Mouse (Mus musculus): ENCODE measurements around the gene Lck. TPM values are rescaled to one million over a fixed set of nuclear protein-coding genes. Genes with fewer than 3 reads are reported as not detected.
A peak's percentile ranks its signal among the peaks of the same experiment; 100 is the strongest.

The Lck gene
- polyA plus RNA-seq, 1 experiment from 2014 or later = 11.4 TPM

- Histone ChIP-seq H3K4me2 (replicated peaks; ENCODE audit: low read depth, low read length) (peak within 1 kb of the TSS; percentile 92), H3K9ac (ENCODE audit: low read depth, low read length) (peak within 1 kb of the TSS; percentile 92), H3K4me3 (ENCODE audit: low read length) (peak within 1 kb of the TSS; percentile 100), H3K27ac (ENCODE audit: low read depth, low read length) (peak within 1 kb of the TSS; percentile 71), H3K9me3 (ENCODE audit: control insufficient read depth, low read length) (no peaks in the 10 kb centered on the region), H3K36me3 (ENCODE audit: control insufficient read depth, insufficient read depth, low read length) (peaks cover 47% of the 10 kb centered on the region), H3K27me3 (ENCODE audit: control insufficient read depth, insufficient read depth, low read length) (no peaks in the 10 kb centered on the region), H3K4me1 (ENCODE audit: control insufficient read depth, insufficient read depth, low read length) (peaks cover 18% of the 10 kb centered on the region)
- WGBS = under 1% methylated on average over 63 of the region's 74 CpGs
- ATAC-seq (ENCODE audit: low FRiP score, low TSS enrichment) = peak; percentile 85
Measured at GRCm38 (mm10) chr4:129600233-129601158, 27.1 kb upstream of the Lck start, which contains the start of the genes Eif3i and Tmem234. Gene Eif3i, minus strand, starts transcription at chr4:129600648. Gene Tmem234, plus strand, starts transcription at chr4:129600668.

DNA sequence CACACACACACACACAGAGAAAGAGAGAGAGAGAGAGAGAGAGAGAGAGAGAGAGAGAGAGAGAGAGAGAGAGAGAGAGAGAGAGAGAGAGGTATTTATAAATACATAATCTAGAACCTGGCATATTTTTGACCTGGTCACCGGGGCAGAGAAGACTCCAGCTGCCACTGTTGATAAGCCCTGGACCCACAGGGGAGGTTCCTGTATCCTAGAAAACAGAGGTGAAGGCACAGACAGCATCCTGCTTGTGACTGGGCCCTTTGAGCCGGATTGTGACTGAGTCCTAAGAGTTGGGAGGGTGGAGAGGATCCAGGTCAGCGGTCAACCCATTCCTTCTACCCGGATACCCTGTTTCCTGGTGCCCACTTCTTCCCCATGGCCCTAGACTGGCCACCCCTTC, 15.4 kb upstream of the Lck start:
- Histone ChIP-seq H3K27me3 (ENCODE audit: control insufficient read depth, insufficient read depth, low read length) (no peaks in the 10 kb centered on the region), H3K4me1 (ENCODE audit: control insufficient read depth, insufficient read depth, low read length) (peaks cover 8% of the 10 kb centered on the region), H3K27ac (ENCODE audit: low read depth, low read length) (no peak overlapping the region), H3K36me3 (ENCODE audit: control insufficient read depth, insufficient read depth, low read length) (peaks cover 34% of the 10 kb centered on the region), H3K4me3 (ENCODE audit: low read length) (no peak overlapping the region), H3K9ac (ENCODE audit: low read depth, low read length) (no peak overlapping the region), H3K9me3 (ENCODE audit: control insufficient read depth, low read length) (no peaks in the 10 kb centered on the region), H3K4me2 (replicated peaks; ENCODE audit: low read depth, low read length) (no peak overlapping the region)
- WGBS = 79% methylated on average over 4 of the region's 4 CpGs
- ATAC-seq (ENCODE audit: low FRiP score, low TSS enrichment) = no peak

- H3K9ac ChIP-seq (ENCODE audit: low read depth, low read length) = no peak overlapping the region; the same call in 1 of the 2 replicates
- no peaks in the 10 kb centered on the region for H3K27me3 ChIP-seq (ENCODE audit: control insufficient read depth, insufficient read depth, low read length)
- peaks cover 15% of the 10 kb centered on the region for H3K36me3 ChIP-seq (ENCODE audit: control insufficient read depth, insufficient read depth, low read length)
- WGBS = 23% methylated on average over 1 of the region's 1 CpGs
- peaks cover 8% of the 10 kb centered on the region for H3K4me1 ChIP-seq (ENCODE audit: control insufficient read depth, insufficient read depth, low read length)
- peak overlapping the region; percentile 24; the same call in 1 of the 2 replicates for H3K27ac ChIP-seq (ENCODE audit: low read depth, low read length)
- no peak for ATAC-seq (ENCODE audit: low FRiP score, low TSS enrichment)
- no peaks in the 10 kb centered on the region for H3K9me3 ChIP-seq (ENCODE audit: control insufficient read depth, low read length)
- no peak overlapping the region for H3K4me3 ChIP-seq (ENCODE audit: low read length)
- no peak overlapping the region for H3K4me2 ChIP-seq (replicated peaks; ENCODE audit: low read depth, low read length)
Measured at GRCm38 (mm10) chr4:129586943-129587342, 13.5 kb upstream of the Lck start.

DNA sequence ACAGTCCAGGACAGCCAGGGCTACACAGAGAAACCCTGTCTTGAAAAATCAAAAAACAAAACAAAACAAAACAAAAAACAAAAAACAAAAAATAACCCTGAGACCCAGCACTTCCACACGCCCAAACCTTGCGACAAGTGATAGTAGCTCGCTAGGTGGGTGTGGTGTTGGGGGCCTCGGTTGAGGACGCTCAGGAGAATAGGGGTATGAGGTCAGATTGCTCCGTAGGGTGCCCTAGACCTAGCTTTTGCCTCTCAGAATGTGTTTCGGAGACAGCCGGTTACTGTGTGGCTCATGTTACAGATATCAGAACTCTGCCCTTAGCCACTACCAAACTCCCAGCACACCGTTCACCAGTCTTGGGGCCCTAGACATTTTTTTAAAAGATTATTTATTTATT, 12.3 kb upstream of the Lck start:
- Histone ChIP-seq H3K4me1 (ENCODE audit: control insufficient read depth, insufficient read depth, low read length) (peaks cover 12% of the 10 kb centered on the region), H3K4me2 (replicated peaks; ENCODE audit: low read depth, low read length) (peak overlapping the region; percentile 68; the same call in 1 of the 2 replicates), H3K27me3 (ENCODE audit: control insufficient read depth, insufficient read depth, low read length) (no peaks in the 10 kb centered on the region), H3K36me3 (ENCODE audit: control insufficient read depth, insufficient read depth, low read length) (peaks cover 3% of the 10 kb centered on the region; the same call in 1 of the 2 replicates), H3K9ac (ENCODE audit: low read depth, low read length) (no peak overlapping the region), H3K9me3 (ENCODE audit: control insufficient read depth, low read length) (no peaks in the 10 kb centered on the region), H3K27ac (ENCODE audit: low read depth, low read length) (no peak overlapping the region), H3K4me3 (ENCODE audit: low read length) (peak overlapping the region; percentile 41; the same call in 1 of the 2 replicates)
- 67% methylated on average over 9 of the region's 9 CpGs for WGBS
- ATAC-seq (ENCODE audit: low FRiP score, low TSS enrichment) = no peak

GRCm38 (mm10) chr4:129584884-129585608, 11.6 kb upstream of the Lck start:
- peak overlapping the region; percentile 53; the same call in 1 of the 2 replicates for H3K27ac ChIP-seq (ENCODE audit: low read depth, low read length)
- H3K27me3 ChIP-seq (ENCODE audit: control insufficient read depth, insufficient read depth, low read length) = no peaks in the 10 kb centered on the region
- 1% methylated on average over 36 of the region's 36 CpGs for WGBS
- H3K36me3 ChIP-seq (ENCODE audit: control insufficient read depth, insufficient read depth, low read length) = no peaks in the 10 kb centered on the region
- H3K4me3 ChIP-seq (ENCODE audit: low read length) = peak overlapping the region; percentile 41
- H3K4me2 ChIP-seq (replicated peaks; ENCODE audit: low read depth, low read length) = peak overlapping the region; percentile 68
- ATAC-seq (ENCODE audit: low FRiP score, low TSS enrichment) = peak; percentile 78
- no peaks in the 10 kb centered on the region for H3K9me3 ChIP-seq (ENCODE audit: control insufficient read depth, low read length)
- H3K9ac ChIP-seq (ENCODE audit: low read depth, low read length) = peak overlapping the region; percentile 53
- peaks cover 12% of the 10 kb centered on the region for H3K4me1 ChIP-seq (ENCODE audit: control insufficient read depth, insufficient read depth, low read length)

DNA sequence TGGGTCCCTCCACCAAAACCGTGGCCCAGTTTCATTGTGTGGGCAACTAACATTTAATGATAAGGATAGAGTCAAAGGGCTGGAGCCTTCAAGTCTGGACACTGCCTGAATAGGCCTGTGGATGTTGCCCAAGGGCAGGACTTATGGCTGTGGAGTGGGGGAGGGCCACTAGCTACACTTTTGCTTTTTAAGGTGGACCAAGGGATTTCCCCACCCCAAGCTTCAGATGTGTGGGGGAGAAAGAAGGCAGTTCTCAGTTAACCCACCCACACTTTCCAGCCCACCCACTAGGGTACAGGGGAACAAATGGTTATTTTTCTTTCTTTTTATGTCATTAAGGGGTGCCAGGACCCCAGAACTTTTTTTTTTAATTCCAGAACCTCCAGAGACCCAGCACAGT, 10.9 kb upstream of the Lck start:
- no peaks in the 10 kb centered on the region for H3K27me3 ChIP-seq (ENCODE audit: control insufficient read depth, insufficient read depth, low read length)
- H3K9me3 ChIP-seq (ENCODE audit: control insufficient read depth, low read length) = no peaks in the 10 kb centered on the region
- peaks cover 12% of the 10 kb centered on the region for H3K4me1 ChIP-seq (ENCODE audit: control insufficient read depth, insufficient read depth, low read length)
- H3K4me2 ChIP-seq (replicated peaks; ENCODE audit: low read depth, low read length) = peak overlapping the region; percentile 68
- no peak overlapping the region for H3K9ac ChIP-seq (ENCODE audit: low read depth, low read length)
- WGBS = 70% methylated on average over 1 of the region's 1 CpGs
- peak overlapping the region; percentile 41; the same call in 1 of the 2 replicates for H3K4me3 ChIP-seq (ENCODE audit: low read length)
- H3K27ac ChIP-seq (ENCODE audit: low read depth, low read length) = peak overlapping the region; percentile 53; the same call in 1 of the 2 replicates
- no peak for ATAC-seq (ENCODE audit: low FRiP score, low TSS enrichment)
- no peaks in the 10 kb centered on the region for H3K36me3 ChIP-seq (ENCODE audit: control insufficient read depth, insufficient read depth, low read length)

DNA sequence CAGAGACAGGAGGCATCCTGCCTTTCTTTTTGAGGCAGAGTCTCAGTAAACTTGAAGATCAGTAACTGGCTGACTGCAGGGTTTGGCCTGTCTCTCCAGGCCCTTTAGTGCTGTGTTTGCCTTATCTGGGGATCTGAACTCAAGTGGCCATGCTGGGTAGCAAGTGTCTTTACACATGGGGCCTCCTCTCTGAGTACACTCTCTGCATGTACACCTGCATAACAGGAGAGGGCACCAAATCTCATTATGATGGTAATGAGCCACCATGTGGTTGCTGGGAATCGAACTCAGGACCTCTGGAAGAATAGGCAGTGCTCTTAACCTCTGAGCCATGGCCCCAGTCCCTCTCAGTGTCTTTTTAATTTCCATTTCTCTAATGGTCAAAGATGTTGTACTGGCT, 8.8 kb upstream of the Lck start:
- no peaks in the 10 kb centered on the region for H3K27me3 ChIP-seq (ENCODE audit: control insufficient read depth, insufficient read depth, low read length)
- no peak for ATAC-seq (ENCODE audit: low FRiP score, low TSS enrichment)
- H3K27ac ChIP-seq (ENCODE audit: low read depth, low read length) = no peak overlapping the region
- 82% methylated on average over 1 of the region's 1 CpGs for WGBS
- no peaks in the 10 kb centered on the region for H3K36me3 ChIP-seq (ENCODE audit: control insufficient read depth, insufficient read depth, low read length)
- no peak overlapping the region for H3K4me2 ChIP-seq (replicated peaks; ENCODE audit: low read depth, low read length)
- no peak overlapping the region for H3K4me3 ChIP-seq (ENCODE audit: low read length)
- H3K4me1 ChIP-seq (ENCODE audit: control insufficient read depth, insufficient read depth, low read length) = peaks cover 12% of the 10 kb centered on the region
- no peaks in the 10 kb centered on the region for H3K9me3 ChIP-seq (ENCODE audit: control insufficient read depth, low read length)
- H3K9ac ChIP-seq (ENCODE audit: low read depth, low read length) = no peak overlapping the region

DNA sequence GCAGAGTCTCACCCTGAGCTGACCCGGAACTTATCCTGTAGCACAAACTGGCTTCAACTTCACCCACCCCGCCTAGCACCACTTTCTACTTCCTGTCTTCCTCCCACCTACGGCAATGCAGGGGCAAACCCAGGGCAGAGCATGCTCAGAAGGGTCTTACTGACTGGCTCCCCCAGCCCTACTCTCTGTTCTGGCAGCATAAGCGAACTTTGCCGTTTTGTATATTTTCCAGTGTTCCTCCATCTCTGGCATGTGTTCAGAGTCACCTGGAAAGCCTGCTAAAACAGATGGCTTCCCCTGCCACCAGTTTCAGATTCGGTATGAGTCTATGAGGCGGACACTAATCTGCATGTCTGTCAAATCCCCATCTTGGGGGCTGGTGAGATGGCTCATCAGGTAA, 6.9 kb upstream of the Lck start:
- Histone ChIP-seq H3K4me2 (replicated peaks; ENCODE audit: low read depth, low read length) (no peak overlapping the region), H3K27me3 (ENCODE audit: control insufficient read depth, insufficient read depth, low read length) (no peaks in the 10 kb centered on the region), H3K9ac (ENCODE audit: low read depth, low read length) (no peak overlapping the region), H3K9me3 (ENCODE audit: control insufficient read depth, low read length) (no peaks in the 10 kb centered on the region), H3K4me1 (ENCODE audit: control insufficient read depth, insufficient read depth, low read length) (peaks cover 14% of the 10 kb centered on the region), H3K27ac (ENCODE audit: low read depth, low read length) (no peak overlapping the region), H3K36me3 (ENCODE audit: control insufficient read depth, insufficient read depth, low read length) (no peaks in the 10 kb centered on the region), H3K4me3 (ENCODE audit: low read length) (no peak overlapping the region)
- WGBS = 62% methylated on average over 7 of the region's 7 CpGs
- ATAC-seq (ENCODE audit: low FRiP score, low TSS enrichment) = no peak
